Mouse (Mus musculus) MN1 (cell line): ENCODE data around the gene Pde1c.
"Not testable (repeated sequence)": the region's sequence is repeated elsewhere in the genome, so short reads cannot be mapped to it uniquely, and the experiment has no call there.

Source experiments
- DNase-seq: peaks from one replicate; pipeline ENCODE4 v3.0.0-alpha.2; 2016; ENCODE audit warnings: low spot score

Pde1c gene

DNA sequence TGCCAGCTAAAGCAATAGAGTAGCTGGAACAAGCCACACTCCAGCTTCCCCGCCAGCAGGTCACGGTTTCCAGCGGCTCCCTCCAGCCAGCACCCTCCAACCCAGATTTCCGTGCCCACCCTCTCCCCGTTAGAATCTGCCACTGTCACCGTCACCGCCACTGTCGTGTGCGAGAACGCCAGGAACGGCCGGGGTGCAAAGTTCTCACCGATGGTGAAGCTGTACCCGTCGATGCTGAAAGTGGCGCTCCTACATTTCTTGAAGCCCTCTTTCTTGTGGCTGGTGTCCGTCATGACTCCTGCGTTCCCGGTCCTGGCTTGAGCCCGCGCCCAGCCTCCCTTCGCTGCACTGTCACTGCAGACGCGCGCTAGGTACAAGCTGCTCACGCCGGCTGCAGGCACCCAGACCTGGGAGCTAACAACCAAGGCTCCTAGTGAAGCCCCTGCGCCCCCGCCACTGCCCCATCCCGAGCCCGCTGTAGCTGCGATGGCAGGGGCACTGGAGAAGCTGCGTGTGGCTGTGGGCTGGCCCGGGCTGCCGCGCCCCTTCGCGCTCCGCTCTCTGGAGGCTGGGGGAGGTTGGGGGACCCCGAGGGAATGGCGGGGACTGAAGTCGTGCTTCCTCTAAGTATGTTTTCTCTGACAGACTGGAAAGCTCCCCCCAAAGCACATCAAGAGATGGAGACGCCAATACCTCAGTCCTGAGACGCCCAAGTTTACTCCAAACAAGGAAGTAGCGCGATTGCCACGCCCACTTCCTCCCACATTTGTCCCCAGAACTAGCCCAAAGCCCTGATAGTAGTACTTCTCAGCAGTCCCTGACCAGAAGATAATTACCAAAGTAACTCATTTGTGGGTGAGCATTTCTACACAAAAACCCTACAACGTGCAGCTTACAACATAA, at the start of gene Pde1c:
Gene Pde1c (minus strand): TSS at position 634 of the 903 bp plus-strand sequence.
- no peak for DNase-seq

DNA sequence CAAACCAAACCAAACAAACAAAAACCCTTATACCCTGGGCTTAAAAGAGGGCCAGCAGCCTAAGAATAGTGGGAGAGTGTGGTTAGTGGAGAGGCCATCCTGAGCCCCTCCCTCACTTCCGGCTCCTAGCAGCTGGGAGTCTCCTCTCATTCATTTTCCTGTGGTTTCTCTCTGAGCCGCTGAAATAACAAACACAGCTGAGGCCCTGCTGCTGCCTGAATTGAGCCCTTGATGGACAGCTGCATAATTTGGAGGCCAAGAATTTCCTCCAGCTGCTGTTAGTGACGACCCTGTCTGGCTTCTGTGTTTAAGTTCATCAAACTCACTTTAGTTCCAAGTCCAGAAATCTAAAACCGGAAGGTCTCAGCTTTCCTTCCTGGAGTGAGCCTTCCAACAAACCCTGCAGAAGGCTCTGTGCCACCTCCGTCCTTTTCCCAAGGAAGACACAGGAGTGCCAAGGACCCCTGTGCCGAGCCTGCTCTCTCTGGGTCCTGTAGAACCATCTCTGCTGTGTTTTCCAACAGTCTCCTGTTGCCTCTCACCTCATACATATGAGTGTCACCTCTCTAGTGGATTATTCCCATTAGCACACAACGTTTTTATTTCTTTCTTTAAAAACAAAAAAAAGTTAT, 48.2 kb upstream of the Pde1c start:
- DNase-seq: no peak

GRCm38 (mm10) chr6:56616228-56616981, 47.5 kb upstream of the Pde1c start:
- no peak for DNase-seq

DNA sequence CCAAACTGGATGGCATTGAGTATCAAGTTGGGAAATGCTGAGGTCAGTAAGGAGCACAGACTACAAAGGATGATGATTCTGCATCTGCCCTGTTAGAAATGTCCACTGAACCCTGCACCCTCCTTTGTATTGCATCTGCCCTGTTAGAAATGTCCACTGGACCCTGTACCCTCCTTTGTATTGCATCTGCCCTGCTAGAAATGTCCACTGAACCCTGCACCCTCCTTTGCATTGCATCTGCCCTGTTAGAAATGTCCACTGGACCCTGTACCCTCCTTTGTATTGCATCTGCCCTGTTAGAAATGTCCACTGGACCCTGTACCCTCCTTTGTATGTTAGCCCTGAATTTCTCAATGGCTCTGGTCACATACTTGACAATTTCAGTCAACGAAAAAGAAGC, 40.6 kb upstream of the Pde1c start:
- not testable (repeated sequence) for DNase-seq

GRCm38 (mm10) chr6:56608277-56608676, 39.4 kb upstream of the Pde1c start:
- DNase-seq: peak; percentile 51

GRCm38 (mm10) chr6:56579568-56579967, 10.7 kb upstream of the Pde1c start:
- DNase-seq: no peak

DNA sequence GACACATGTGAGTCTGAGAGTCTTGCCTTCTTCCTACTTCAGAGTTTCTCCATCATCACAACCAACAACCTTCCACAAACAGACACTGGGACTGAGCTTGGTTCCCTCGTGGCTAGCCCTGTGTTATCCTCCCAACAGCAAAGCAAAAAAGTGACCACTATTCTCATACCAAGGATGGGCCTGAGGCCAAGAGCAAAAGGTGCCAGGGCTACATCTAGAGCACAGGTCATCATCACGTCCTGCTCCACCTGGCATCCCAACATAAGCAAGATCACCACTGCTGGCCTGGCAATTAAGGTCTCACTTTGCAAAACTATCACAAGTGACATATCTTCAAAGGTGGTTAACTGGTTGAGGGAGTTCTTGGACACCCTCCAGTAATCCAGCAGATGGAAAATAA, 8.0 kb downstream of the Pde1c start:
- DNase-seq: no peak

DNA sequence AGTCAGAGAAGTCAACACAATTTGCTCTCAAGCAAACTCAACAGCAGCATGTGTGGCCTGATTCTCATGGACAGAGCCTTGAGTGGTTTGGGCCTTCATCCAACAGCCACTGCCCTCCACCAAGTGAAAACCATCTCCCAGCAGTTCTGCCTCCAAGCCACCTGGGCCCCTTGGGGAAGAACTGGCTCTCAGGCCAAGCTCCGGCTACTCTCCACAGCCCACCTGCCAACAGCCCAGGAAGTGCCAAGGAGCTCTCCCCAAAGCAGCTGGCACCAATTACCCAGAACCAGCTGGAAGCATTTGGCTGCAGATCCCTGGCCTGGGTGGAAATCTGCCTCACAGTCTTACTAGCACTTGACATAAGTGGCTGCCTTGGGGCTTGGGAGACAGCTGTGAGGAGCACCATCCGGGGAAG, 8.4 kb downstream of the Pde1c start:
- DNase-seq: no peak

- DNase-seq: no peak
Observed at GRCm38 (mm10) chr6:56558711-56559110, 10.2 kb downstream of the Pde1c start.

GRCm38 (mm10) chr6:56555848-56556247, 13.1 kb downstream of the Pde1c start:
- no peak for DNase-seq

- DNase-seq: no peak
Observed at GRCm38 (mm10) chr6:56555382-56555781, 13.5 kb downstream of the Pde1c start.

DNA sequence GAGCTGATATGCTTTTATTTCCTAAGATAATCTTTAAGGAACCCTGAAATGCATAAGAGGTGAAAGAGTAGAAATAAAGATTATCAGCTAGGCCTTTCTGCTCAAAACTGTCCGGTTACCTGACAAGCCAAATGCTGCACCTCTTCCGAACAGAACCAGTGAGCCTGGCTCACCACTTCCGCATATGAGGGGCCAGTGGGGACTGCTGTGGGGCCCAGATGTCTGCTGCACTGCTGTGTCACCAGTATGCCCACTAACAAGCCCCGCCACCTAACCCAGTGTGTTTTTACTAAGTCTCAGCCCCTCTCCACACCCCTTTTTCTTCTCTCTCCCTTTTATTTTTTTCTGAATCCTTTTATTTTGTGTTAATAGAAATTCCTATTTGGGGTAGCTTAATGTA, 17.9 kb downstream of the Pde1c start:
- no peak for DNase-seq

DNA sequence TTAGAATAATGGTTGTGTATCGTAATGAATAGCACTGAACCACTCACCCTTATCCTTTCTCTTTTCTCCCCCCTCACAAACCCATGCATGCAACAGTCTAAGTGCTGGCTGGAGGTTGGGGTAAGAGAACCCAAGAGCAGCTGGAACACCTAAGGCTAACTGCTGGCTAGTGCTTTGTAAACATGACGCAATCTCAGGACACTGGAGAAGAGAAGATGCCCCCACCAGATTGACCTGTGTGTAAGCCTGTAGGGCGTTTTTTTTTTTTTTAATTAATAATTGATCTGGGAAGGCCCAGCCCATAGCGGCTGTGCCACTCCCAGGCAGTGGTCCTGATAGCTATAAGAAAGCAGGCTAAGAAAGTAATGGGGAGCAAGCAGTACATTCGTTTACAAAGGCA, 28.7 kb downstream of the Pde1c start:
- DNase-seq: no peak

DNA sequence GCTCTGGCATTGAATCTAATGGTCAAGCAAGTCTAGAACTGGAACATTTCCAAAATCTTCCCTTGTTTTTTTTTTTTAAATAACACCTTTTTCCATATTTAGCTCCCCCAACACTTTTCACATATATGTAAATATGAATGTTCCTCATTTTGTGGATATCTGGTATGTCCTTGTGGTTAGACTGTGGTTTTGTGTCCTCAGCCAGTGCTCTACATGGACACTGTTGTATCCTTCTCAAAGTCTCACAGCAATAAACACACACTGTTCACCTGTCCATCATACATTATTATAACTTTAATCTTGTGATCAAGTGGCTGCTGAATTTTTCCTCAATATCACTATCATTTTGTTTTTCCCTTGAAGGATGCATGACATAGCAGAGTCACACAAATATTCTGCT, 34.2 kb downstream of the Pde1c start:
- no peak for DNase-seq

DNA sequence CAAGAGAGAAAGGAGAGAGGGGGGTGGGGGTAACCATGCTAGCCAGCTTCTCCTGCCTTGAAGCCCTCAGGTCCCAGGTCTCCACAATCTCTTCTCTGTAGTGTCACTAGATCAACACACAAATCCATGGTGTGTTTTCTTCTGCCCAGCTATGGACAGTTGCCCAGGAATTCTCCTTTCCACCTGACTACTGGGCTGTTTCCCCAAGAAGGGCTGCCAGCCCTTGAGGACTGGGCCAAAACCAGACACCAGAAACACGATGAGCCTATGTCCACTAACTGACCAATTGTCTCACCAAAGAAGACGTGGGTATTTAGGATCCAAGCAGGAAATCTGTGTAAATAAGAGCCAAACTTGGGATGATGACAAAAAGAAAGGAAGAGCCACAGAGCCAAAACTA, 36.6 kb downstream of the Pde1c start:
- DNase-seq: no peak

- DNase-seq: no peak
Observed at GRCm38 (mm10) chr6:56523938-56524866, 44.7 kb downstream of the Pde1c start.

DNA sequence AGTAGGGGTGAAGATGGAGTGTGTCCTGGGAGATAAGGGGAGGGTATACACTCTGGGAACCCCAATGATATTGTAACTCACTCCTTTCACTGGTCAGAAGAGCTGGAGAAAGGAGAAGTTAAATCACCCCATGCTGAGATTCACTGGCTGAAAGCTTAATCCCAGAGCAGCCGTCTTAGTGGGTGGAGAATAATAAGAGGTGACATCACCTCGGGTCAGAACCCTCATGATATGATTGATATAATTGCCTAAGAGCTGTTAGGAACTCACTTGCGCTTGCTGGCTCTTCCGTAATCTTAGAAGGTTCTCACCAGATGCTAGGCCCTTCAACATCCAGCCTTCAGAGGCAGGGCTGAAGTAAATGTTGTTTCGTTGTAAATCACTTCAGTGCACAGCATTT, 79.7 kb downstream of the Pde1c start:
- DNase-seq: no peak

DNA sequence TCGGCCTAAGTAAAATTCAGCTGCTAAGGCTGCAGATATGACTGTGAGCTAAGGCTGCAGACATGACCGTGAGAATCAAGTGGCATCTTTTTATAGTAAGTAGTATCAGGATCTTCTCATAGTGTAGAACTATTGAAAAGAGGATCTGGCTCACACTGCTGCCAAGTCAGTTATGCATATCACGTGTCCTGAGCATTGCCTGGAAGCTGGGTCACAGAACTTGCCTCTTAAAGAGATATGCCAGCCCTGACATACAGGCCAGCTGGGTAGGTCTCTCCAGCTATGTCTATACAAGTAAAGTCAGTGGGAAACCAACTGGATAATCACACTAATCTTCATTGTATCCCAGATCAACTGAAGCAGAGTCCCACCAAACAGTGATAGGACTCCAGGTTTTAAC, 83.8 kb downstream of the Pde1c start:
- DNase-seq: no peak

GRCm38 (mm10) chr6:56480914-56481482, 87.9 kb downstream of the Pde1c start:
- peak; percentile 30 for DNase-seq

- DNase-seq: peak; percentile 7
Observed at GRCm38 (mm10) chr6:56476581-56476980, 92.3 kb downstream of the Pde1c start.

GRCm38 (mm10) chr6:56458098-56458497, 110.8 kb downstream of the Pde1c start:
- DNase-seq: no peak
